Mouse (Mus musculus) embryonic fibroblast, embryonic 13.5 days (primary cell): Measurements from ENCODE around the gene Abtb1.

ENCODE experiments used
- CTCF ChIP-seq: IDR thresholded peaks from 2 replicates; pipeline ENCODE4 v1.5.1; 2011; ENCODE audit warnings: mild to moderate bottlenecking, control low read depth, low read length, moderate library complexity, borderline replicate concordance; ENCODE audit not compliant: insufficient read depth
- POLR2A ChIP-seq: IDR thresholded peaks from 2 replicates; pipeline ENCODE4 v1.6.1; 2011; ENCODE audit warnings: low read depth, mild to moderate bottlenecking, control low read depth, low read length, moderate library complexity

DNA sequence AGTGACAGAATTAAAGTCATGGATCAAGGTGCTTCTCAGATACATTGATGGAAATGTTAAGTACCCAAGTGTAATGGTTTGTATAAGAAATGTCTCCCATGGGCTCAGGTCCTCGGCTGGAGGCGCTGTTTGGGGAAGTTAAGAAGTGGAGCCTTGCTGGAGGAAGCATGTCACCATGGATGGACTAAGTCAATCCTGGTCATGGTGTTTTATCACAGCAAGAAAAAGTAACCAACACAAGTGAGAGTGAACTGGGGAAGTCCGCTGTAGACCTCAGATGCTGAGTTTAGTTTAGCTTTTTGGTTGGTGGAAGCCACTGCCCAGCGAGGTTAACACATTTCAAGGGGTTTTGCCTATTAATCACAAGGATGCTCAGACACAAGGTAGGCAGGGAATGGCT is 12.2 kb downstream of the Abtb1 start:
- TF ChIP-seq CTCF (no peak), POLR2A (no peak)
